Mouse (Mus musculus) embryo, embryonic 10.5 days (tissue): ENCODE measurements around the gene Arhgef16.
A peak's percentile ranks its signal among the peaks of the same experiment; 100 is the strongest.

Experiments used
- DNase-seq: peaks from one replicate; pipeline ENCODE4 v3.0.0-alpha.2; 2015; ENCODE audit warnings: low spot score

The Arhgef16 gene

GRCm38 (mm10) chr4:154301466-154301881 is at the start of gene Arhgef16:
Gene Arhgef16, minus strand, starts transcription at chr4:154301676.
- DNase-seq: peak; percentile 83

- no peak for DNase-seq
Measured at GRCm38 (mm10) chr4:154348197-154348786, 46.8 kb upstream of the Arhgef16 start.

GRCm38 (mm10) chr4:154346731-154347522 is 45.5 kb upstream of the Arhgef16 start:
- DNase-seq: peak; percentile 66

GRCm38 (mm10) chr4:154336650-154337049 is 35.2 kb upstream of the Arhgef16 start:
- no peak for DNase-seq

GRCm38 (mm10) chr4:154335761-154336160 is 34.3 kb upstream of the Arhgef16 start, which contains the start of gene B230104I21Rik:
Gene B230104I21Rik, plus strand, starts transcription at chr4:154336127.
- no peak for DNase-seq

GRCm38 (mm10) chr4:154334699-154335402 is 33.4 kb upstream of the Arhgef16 start:
- DNase-seq: no peak

GRCm38 (mm10) chr4:154333300-154333699 is 31.8 kb upstream of the Arhgef16 start:
- DNase-seq: no peak

DNA sequence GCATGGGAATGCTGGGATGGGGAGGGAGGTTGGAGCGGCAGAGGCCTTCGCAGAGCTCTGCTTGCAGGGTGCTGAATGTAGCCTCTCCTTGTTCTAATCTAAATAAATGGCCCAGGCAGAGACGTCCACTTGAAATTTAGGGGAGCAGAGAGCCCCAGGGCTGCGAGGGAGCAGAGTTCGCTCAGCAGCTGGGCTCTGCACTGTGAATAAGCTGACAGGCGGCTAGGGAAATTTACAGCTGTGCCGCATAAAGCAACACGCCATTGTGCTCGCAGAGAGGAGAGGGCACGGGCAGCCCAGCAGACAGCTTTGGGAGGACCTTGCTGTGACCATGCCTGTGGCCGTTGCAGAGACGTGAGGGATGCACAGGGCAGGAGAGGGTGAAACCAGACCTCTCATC is 29.8 kb upstream of the Arhgef16 start:
- DNase-seq: no peak

- DNase-seq: no peak
Measured at GRCm38 (mm10) chr4:154330001-154330400, 28.5 kb upstream of the Arhgef16 start.

DNA sequence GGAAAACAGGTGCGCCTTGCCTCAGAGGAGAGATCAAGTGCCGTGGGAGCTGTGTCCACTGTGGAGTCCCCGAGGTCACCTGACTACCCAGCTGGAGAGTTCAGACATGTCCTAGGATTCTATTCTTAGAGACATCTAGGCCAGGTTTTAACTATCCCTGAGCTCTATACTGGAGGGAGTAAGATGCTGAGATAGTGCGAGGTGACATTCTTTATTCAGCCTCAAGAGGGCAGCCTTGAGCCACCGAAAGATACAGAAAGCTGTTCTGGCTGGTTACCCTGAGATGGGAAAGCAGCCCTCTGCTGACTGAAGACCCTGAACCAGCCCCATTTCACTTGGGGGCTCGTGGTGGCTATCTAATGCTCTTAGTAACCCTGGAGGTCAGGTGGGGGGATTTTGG is 27.4 kb upstream of the Arhgef16 start:
- peak; percentile 93 for DNase-seq

DNA sequence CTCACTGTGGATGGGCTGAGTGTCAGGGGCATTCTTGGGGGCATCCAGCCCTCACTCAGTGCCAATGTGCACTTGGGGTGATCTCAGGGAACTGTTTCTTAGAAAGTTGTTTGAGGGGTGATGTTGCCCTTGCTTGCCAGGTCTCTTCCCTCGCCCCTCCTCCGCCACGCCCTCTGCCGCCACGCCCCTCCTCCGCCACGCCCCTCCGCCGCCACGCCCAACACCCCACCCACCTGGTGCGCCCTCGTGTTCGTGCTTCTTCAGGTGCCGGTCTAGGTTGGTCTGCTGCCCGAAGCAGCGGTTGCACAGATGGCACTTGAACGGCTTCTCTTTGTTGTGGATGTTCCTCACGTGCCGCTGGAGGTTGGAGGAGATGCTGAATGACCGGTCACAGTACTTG is 27.0 kb upstream of the Arhgef16 start:
- no peak for DNase-seq

GRCm38 (mm10) chr4:154325410-154325809 is 23.9 kb upstream of the Arhgef16 start:
- DNase-seq: no peak

DNA sequence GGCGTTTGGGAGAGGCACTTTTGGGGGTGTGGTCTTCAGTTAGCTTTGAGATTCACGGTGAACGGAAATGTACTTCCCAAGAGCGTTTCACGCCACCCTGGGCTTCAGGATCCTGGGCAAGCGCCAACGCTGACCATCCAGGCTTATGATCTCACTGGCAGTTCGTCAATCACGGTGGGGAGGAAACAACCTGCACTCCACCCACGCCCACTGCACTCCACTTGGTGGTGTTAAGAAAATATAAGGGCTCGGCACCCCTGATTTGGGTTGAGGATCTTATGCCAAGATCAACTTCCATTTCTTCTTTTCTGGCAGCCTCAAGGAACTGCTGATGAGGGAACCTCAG is 12.1 kb upstream of the Arhgef16 start:
- DNase-seq: no peak

DNA sequence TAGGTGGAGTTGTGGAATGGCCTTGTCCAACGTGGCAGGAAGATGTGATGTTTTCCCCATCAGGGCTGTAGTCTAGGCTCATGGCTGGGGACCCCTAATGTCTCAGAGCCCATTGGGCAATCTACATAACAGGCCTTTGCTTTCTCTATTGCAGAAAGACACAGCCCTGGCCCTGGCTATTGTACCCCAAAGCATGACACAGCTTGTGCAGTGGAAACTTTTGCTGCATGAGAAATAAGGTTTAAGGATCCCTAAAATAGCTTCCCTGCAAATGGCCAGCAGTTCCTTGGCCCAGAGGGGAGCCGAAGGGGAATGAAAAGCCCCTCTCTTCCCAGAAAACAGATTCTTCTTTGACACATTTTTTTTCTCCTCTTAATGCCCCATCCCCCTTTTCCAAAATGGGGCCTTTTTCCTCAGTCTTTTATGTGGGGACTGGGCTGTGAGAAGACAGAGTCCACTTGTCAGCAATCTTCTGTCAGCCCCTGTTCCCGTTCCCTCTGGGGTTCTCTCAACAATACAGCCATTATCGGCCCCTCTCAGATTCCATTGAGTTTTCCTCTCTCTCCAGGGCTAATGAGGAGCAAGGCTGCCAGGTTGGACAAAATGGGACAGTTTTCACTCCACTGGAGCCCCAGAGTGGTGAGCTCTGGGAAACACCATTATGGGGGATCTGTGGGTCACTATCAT is 11.6 kb upstream of the Arhgef16 start:
- no peak for DNase-seq

GRCm38 (mm10) chr4:154312143-154312812 is 10.8 kb upstream of the Arhgef16 start:
- no peak for DNase-seq

GRCm38 (mm10) chr4:154310576-154311262 is 9.2 kb upstream of the Arhgef16 start:
- no peak for DNase-seq

GRCm38 (mm10) chr4:154309131-154309530 is 7.7 kb upstream of the Arhgef16 start:
- DNase-seq: no peak

GRCm38 (mm10) chr4:154299541-154300271 is 1.8 kb downstream of the Arhgef16 start:
- DNase-seq: peak; percentile 47

DNA sequence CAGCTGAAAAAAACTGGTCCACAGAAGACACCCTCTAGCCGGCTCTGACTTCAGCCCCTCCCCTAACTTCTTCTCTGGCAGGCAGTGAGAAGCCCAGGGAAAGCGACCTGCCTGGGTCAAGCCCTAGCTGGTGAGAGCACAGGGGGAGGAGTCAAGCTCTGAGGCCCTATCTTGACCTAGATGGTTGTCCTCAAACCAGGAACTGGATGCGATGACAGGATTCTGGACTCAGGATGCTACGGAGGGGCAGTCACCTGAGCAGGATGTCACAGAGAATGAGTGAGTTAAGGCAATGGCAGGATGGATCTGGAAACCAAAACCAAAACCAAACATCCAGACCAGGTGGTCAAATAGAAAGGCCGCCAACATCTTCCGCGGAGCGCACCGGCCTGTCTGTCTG is 3.7 kb downstream of the Arhgef16 start:
- peak; percentile 75 for DNase-seq

DNA sequence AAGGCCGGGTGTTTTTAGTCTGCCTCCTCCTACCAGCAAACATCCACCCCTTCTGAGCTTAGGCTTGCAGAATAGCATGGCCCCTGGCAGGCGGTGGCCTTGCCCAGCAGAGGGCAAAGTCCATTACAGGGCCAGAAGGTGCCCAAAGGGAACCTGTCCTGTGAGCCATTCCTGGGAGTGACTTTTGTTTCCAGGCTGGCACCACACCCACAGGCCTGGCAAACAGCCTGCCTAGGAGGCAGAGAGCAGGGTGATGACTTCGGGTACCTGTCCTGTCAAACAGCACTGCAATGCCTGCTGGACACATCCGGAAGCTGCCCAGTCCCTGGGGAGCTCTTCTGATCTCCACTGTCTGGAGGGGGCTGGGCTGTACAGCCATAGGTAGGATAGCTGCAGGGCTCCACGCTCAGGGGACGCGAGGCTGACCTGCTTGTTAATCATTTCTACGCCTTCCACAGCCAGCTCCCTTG is 7.2 kb downstream of the Arhgef16 start:
- DNase-seq: peak; percentile 36
